Mouse (Mus musculus): ENCODE data around the gene Emc7.
A peak's percentile ranks its signal among the peaks of the same experiment; 100 is the strongest.
"Not testable (repeated sequence)": the region's sequence is repeated elsewhere in the genome, so short reads cannot be mapped to it uniquely, and the experiment has no call there.

Gene Emc7

GRCm38 (mm10) chr2:112454862-112455564, at the start of gene Emc7:
TSS of gene Emc7 (plus strand) at chr2:112454997.
- peak; percentile 58 for DNase-seq (ENCODE audit: extremely low spot score, low read depth, low spot score)

- DNase-seq (ENCODE audit: extremely low spot score, low read depth, low spot score): no peak
Measured at GRCm38 (mm10) chr2:112407030-112407429, 47.8 kb upstream of the Emc7 start.

GRCm38 (mm10) chr2:112425308-112425707, 29.5 kb upstream of the Emc7 start:
- DNase-seq (ENCODE audit: extremely low spot score, low read depth, low spot score): no peak

- not testable (repeated sequence) for DNase-seq (ENCODE audit: extremely low spot score, low read depth, low spot score)
Measured at GRCm38 (mm10) chr2:112428534-112428933, 26.3 kb upstream of the Emc7 start.

GRCm38 (mm10) chr2:112429665-112430064, 25.1 kb upstream of the Emc7 start:
- DNase-seq (ENCODE audit: extremely low spot score, low read depth, low spot score): no peak

- DNase-seq (ENCODE audit: extremely low spot score, low read depth, low spot score): no peak
Measured at GRCm38 (mm10) chr2:112430403-112430802, 24.4 kb upstream of the Emc7 start.

- DNase-seq (ENCODE audit: extremely low spot score, low read depth, low spot score): no peak
Measured at GRCm38 (mm10) chr2:112432523-112432922, 22.3 kb upstream of the Emc7 start.

- no peak for DNase-seq (ENCODE audit: extremely low spot score, low read depth, low spot score)
Measured at GRCm38 (mm10) chr2:112433359-112433758, 21.4 kb upstream of the Emc7 start.

GRCm38 (mm10) chr2:112436292-112436691, 18.5 kb upstream of the Emc7 start:
- DNase-seq (ENCODE audit: extremely low spot score, low read depth, low spot score): no peak

GRCm38 (mm10) chr2:112437589-112437988, 17.2 kb upstream of the Emc7 start:
- DNase-seq (ENCODE audit: extremely low spot score, low read depth, low spot score): no peak

GRCm38 (mm10) chr2:112443491-112443890, 11.3 kb upstream of the Emc7 start:
- DNase-seq (ENCODE audit: extremely low spot score, low read depth, low spot score): no peak

GRCm38 (mm10) chr2:112445511-112445910, 9.3 kb upstream of the Emc7 start:
- DNase-seq (ENCODE audit: extremely low spot score, low read depth, low spot score): no peak

GRCm38 (mm10) chr2:112448046-112448445, 6.8 kb upstream of the Emc7 start:
- DNase-seq (ENCODE audit: extremely low spot score, low read depth, low spot score): not testable (repeated sequence)

- no peak for DNase-seq (ENCODE audit: extremely low spot score, low read depth, low spot score)
Measured at GRCm38 (mm10) chr2:112448510-112449059, 6.2 kb upstream of the Emc7 start.

GRCm38 (mm10) chr2:112449597-112450296, 5.0 kb upstream of the Emc7 start:
- DNase-seq (ENCODE audit: extremely low spot score, low read depth, low spot score): no peak

- DNase-seq (ENCODE audit: extremely low spot score, low read depth, low spot score): not testable (repeated sequence)
Measured at GRCm38 (mm10) chr2:112452513-112452912, 2.3 kb upstream of the Emc7 start.

GRCm38 (mm10) chr2:112454125-112454861, 504 bp upstream of the Emc7 start:
- no peak for DNase-seq (ENCODE audit: extremely low spot score, low read depth, low spot score)

GRCm38 (mm10) chr2:112460557-112460956, 5.8 kb downstream of the Emc7 start:
- DNase-seq (ENCODE audit: extremely low spot score, low read depth, low spot score): no peak

GRCm38 (mm10) chr2:112469542-112469941, 14.7 kb downstream of the Emc7 start:
- no peak for DNase-seq (ENCODE audit: extremely low spot score, low read depth, low spot score)

GRCm38 (mm10) chr2:112470961-112471381, 16.2 kb downstream of the Emc7 start:
- DNase-seq (ENCODE audit: extremely low spot score, low read depth, low spot score): no peak

- DNase-seq (ENCODE audit: extremely low spot score, low read depth, low spot score): no peak
Measured at GRCm38 (mm10) chr2:112472076-112472475, 17.3 kb downstream of the Emc7 start.

All from hindlimb bud, embryonic 11.5 days (tissue).